Mouse (Mus musculus) cortical plate, adult 2 months (tissue): ENCODE data around the gene Sobp. TPM values are rescaled to one million over a fixed set of nuclear protein-coding genes. Genes with fewer than 3 reads are reported as not detected.
A peak's percentile ranks its signal among the peaks of the same experiment; 100 is the strongest.

Experiments
- H3K27ac ChIP-seq: fragments of 200-500 bp; 2 replicates; pipeline ENCODE4 v1.5.1; 2012; ENCODE audit warnings: low read length, control low read depth, inconsistent platforms; ENCODE audit not compliant: insufficient read depth
- H3K4me1 ChIP-seq: fragments of 200-500 bp; 2 replicates; pipeline ENCODE4 v1.6.1; 2011; ENCODE audit warnings: low read length; ENCODE audit not compliant: control insufficient read depth, insufficient read depth
- H3K4me3 ChIP-seq: fragments of 200-500 bp; 2 replicates; pipeline ENCODE4 v1.5.1; 2011; ENCODE audit warnings: mild to moderate bottlenecking, low read length, control low read depth; ENCODE audit not compliant: insufficient read depth
- CTCF ChIP-seq: fragments of 200-500 bp; IDR thresholded peaks from 2 replicates; pipeline ENCODE4 v1.5.1; 2011; ENCODE audit warnings: mild to moderate bottlenecking, control low read depth, low read length; ENCODE audit not compliant: insufficient read depth; ENCODE audit errors: extremely low read depth
- POLR2A ChIP-seq: fragments of 200-500 bp; IDR thresholded peaks from 2 replicates; pipeline ENCODE4 v1.6.1; 2011; ENCODE audit warnings: mild to moderate bottlenecking, low read length, control low read depth; ENCODE audit not compliant: insufficient read depth; ENCODE audit errors: extremely low read depth
- polyA plus RNA-seq: library from polyadenylated mRNA; depleted of rRNA; stranded (reverse); fragments of >200 nt; gene quantifications from 2 replicates; pipeline ENCODE4 v1.2.3, GENCODE M21; 2012; rRNA removed

The Sobp gene
- polyA plus RNA-seq, 1 experiment: 21.9 TPM

DNA sequence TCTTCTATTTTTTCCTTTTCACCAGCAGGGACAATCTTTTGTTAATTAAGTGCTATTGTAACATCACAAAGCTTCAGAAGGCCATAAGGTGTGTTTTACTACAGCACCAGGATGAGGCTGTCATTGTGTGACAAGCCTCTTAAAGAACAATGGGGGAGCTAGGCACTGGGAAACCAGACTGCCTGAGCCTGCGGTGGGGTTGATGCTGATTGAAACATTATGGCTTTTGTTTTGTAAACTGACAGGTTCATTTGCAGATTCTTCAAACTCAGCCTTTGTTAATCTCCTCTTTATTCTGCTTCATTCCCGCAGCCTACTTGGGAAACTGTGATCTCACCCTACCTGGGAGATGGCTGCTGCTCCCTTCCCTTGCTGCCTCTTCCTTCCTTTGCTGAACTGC is 206.0 kb downstream of the Sobp start:
- no peak overlapping the region for H3K4me3 ChIP-seq
- H3K4me1 ChIP-seq: no peaks in the 10 kb centered on the region
- no peak overlapping the region for H3K27ac ChIP-seq
- TF ChIP-seq CTCF (no peak), POLR2A (no peak)

DNA sequence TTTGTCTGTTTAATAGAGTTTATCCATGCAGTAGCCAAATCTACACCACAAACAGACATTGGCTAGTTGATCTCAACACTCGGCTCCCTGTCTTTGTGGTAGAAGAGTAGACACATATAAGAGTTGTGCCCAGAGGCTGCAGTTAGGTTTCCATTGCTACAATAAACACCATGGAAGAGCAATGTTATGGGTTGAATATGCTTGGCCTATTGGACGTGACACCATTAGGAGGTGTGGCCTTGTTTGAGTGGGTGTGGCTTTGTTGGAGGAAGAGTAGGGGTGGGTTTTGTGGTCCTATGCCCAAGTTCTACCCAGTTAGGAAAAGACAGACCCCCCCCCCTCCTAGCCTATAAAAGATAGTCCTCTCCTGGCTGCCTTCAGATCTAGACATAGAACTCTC is 211.3 kb downstream of the Sobp start:
- Histone ChIP-seq H3K4me1 (peaks cover 2% of the 10 kb centered on the region; the same call in 1 of the 2 replicates), H3K27ac (no peak overlapping the region), H3K4me3 (no peak overlapping the region)
- TF ChIP-seq POLR2A (no peak), CTCF (no peak)

DNA sequence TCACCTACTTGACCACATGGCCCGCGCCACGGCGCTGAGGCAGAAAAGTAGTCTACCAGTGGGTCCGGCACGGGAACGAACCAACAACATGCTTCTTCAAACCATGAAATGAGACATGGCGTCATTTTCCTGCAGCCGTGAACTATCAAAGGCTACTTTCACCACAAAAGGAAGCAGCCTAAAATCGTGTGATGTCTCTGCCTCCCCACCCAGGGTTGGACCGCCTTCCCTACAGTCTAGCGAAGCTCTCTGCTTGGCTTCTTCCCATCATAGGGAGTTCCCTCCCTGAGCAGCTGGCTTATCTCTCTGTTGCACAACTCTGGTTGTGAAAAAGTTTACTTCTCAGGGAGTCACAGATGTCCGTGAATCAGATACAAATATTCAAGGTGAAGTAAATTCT is 211.7 kb downstream of the Sobp start:
- H3K4me1 ChIP-seq: peaks cover 2% of the 10 kb centered on the region; the same call in 1 of the 2 replicates

DNA sequence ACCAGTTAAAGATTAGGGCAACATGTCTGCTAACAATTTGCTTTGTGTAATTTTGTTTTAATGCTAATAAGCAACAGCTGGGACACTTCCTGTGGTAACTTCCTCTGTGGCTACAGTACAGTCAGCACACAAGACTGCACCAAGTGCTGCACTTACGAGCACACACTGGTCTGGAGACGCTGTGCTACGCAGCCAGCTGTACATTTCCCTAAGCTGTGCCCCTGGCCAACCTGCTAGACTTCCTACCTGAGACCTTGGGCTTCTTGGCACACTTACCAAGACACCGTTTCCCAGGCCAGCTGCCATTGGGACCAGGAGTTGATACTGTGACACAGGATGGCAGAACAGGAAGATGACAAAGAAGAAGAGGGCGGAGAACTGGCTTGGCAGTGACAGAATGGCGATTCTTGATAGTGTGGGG is 212.1 kb downstream of the Sobp start:
- Histone ChIP-seq H3K4me3 (no peak overlapping the region), H3K27ac (no peak overlapping the region), H3K4me1 (peaks cover 2% of the 10 kb centered on the region; the same call in 1 of the 2 replicates)
- TF ChIP-seq POLR2A (no peak), CTCF (no peak)

More for the DNA sequence above, 211.7 kb downstream of the Sobp start:
- Histone ChIP-seq H3K4me3 (no peak overlapping the region), H3K27ac (no peak overlapping the region)
- no peak for TF ChIP-seq POLR2A

DNA sequence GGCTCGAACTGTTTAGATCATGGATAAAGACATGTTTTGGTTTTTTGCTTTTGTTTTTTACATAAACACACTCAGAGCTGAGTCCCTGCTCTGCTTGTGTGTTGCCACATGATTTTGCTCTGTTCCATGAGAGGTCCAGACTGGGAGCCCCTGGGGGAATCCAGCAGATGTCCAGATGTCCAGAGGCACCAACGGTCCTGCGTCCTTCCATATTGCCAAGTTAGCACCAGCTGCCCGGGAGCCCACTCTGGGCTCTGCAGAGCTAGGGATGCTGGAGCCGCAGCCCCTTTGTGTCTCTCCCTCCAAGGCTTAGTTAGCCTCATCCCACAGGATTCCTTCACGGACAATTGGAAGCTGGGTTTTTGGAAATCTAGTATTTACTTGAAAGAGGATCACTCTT is 212.6 kb downstream of the Sobp start:
- peaks cover 2% of the 10 kb centered on the region; the same call in 1 of the 2 replicates for H3K4me1 ChIP-seq
- H3K4me3 ChIP-seq: no peak overlapping the region
- no peak for TF ChIP-seq CTCF
- no peak for TF ChIP-seq POLR2A
- H3K27ac ChIP-seq: no peak overlapping the region

DNA sequence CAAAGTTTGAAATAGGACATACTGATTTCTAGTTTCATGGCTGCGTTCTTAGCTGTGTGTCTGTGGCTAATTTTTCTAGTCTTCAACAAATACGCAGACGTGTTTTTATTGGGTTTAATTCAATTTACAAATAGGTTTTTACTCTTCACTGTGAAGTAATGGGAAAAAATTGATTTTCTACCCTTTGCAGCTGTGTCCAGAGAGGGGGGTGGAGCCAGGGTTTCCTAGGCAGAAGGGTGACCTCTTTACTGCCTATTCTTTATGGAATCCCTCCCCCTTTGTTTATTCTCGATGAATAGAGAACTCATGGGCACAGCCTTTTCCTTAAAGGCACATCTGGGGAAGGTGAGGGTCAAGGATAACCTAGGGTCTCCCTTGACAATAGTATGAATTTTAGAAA is 215.6 kb downstream of the Sobp start:
- TF ChIP-seq CTCF (no peak), POLR2A (no peak)
- peak overlapping the region; percentile 23; the same call in 1 of the 2 replicates for H3K4me3 ChIP-seq
- H3K4me1 ChIP-seq: peaks cover 2% of the 10 kb centered on the region; the same call in 1 of the 2 replicates
- H3K27ac ChIP-seq: no peak overlapping the region

DNA sequence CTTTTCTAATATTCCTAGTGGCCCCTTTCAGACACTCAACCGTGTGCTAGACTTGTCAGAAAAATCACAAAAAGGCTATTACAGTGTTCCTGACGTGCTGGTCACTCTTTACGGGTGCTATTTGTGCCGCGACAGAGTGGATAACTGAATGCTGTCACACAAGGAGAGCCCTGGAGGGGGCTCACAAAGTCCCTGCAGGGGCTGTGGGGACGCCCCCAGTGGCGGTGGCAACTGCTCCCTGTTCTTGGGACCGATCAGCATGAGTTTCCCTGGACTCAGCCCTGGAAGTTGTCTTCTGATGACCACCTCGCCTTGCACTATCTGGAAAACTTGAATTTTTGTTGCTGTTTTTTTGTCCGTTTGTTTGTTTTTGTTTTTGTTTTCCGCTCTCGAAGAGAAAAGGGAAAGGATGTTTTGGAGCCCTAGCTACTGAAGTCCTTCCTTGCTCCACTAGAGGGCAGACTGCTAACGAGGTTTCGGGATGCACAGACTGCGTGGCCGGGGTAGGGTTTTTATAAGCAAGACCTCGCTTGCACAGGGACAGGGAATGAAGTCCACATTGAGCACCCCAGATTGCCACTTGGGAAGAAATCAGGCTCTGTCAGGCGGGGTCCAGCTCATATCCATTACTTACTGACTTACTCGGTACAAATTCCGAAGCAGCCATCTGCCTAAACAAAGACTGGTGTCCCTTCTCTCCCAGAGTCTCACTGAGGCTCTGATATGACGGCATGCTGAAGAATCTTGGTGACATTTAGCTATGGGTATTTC is 216.3 kb downstream of the Sobp start:
- Histone ChIP-seq H3K4me3 (peak overlapping the region; percentile 23), H3K4me1 (peaks cover 2% of the 10 kb centered on the region; the same call in 1 of the 2 replicates), H3K27ac (no peak overlapping the region)
- TF ChIP-seq CTCF (peak; percentile 86), POLR2A (no peak)

DNA sequence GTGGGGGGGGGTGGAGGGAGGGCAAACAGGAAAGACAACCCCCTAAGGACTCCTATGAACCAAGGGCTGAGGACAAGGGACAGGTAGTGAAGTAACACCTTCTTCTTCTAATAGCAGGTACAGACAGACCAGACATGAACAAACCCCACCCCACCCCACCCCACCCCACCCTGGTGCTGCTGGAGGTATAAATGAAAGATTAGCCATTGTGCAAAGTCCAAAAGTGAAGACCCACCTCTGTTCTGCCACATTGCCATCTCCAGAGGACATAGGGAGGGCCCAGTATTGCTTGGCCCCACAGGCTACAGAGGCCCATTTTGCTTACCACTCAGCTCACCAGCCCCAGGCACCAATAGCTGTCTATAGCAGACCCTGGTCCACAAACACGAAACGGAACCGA is 219.1 kb downstream of the Sobp start:
- Histone ChIP-seq H3K4me1 (peaks cover 2% of the 10 kb centered on the region; the same call in 1 of the 2 replicates), H3K27ac (no peak overlapping the region), H3K4me3 (no peak overlapping the region)
- no peak for TF ChIP-seq CTCF
- TF ChIP-seq POLR2A: no peak

DNA sequence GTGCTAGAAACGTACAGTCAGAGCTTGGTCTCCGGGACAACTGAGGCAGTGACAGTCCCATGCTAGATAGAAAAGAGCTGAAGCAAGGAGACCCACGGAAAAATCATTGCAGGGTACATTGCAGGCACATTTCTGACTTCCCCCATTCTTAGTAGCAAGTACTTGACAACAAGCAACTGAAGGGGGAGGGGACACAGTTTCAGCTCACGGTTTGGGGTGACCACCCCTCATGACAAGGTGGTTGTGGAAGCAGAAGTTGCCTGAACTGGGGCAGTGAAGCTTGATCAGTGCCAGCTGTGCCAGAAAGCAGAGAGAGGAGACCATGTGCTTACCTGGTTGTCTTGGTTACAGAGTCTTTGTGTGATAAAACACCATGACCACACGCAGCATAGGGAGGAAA is 220.7 kb downstream of the Sobp start:
- Histone ChIP-seq H3K4me1 (no peaks in the 10 kb centered on the region), H3K4me3 (no peak overlapping the region), H3K27ac (no peak overlapping the region)
- no peak for TF ChIP-seq POLR2A
- TF ChIP-seq CTCF: no peak

Other genes starting within 250 kb of the Sobp start
- gene 9030612E09Rik, start 174 bp upstream of the Sobp start, polyA plus RNA-seq: 3.7 and 4.0 TPM in 2 replicates
- 12.1 and 14.0 TPM in 2 replicates for gene Pdss2, start 47.0 kb upstream of the Sobp start, polyA plus RNA-seq